Mouse (Mus musculus) forebrain, embryonic 16.5 days (tissue): ENCODE measurements around the gene Prph. TPM values are rescaled to one million over a fixed set of nuclear protein-coding genes. Genes with fewer than 3 reads are reported as not detected.

Experiments used
- ATAC-seq: fragments of 200-750 bp; cut with Nextera tagmentation; 2 replicates; pipeline ENCODE4 v1.8.0; 2017; ENCODE audit warnings: mild to moderate bottlenecking, moderate library complexity
- H3K27ac ChIP-seq: fragments of 300-500 bp; sonication (generic); 2 replicates; pipeline ENCODE4 v1.5.1; 2014; ENCODE audit warnings: low read length, control low read depth
- H3K27me3 ChIP-seq: fragments of 300-500 bp; sonication (generic); replicated peaks from 2 replicates; pipeline ENCODE4 v1.6.1; 2014; ENCODE audit warnings: low read length; ENCODE audit not compliant: control insufficient read depth, insufficient read depth
- H3K36me3 ChIP-seq: fragments of 300-500 bp; sonication (generic); 2 replicates; pipeline ENCODE4 v1.6.1; 2014; ENCODE audit not compliant: control insufficient read depth, insufficient read depth
- H3K4me1 ChIP-seq: fragments of 300-500 bp; sonication (generic); replicated peaks from 2 replicates; pipeline ENCODE4 v1.6.1; 2014; ENCODE audit warnings: low read length; ENCODE audit not compliant: control insufficient read depth, insufficient read depth
- H3K4me2 ChIP-seq: fragments of 300-500 bp; sonication (generic); 2 replicates; pipeline ENCODE4 v1.6.1; 2014; ENCODE audit warnings: mild to moderate bottlenecking, low read length, control low read depth
- H3K4me3 ChIP-seq: fragments of 300-500 bp; sonication (generic); replicated peaks from 2 replicates; pipeline ENCODE4 v1.5.1; 2014; ENCODE audit warnings: mild to moderate bottlenecking, low read length, control low read depth
- H3K9ac ChIP-seq: fragments of 300-500 bp; sonication (generic); replicated peaks from 2 replicates; pipeline ENCODE4 v1.6.1; 2014; ENCODE audit warnings: low read depth, low read length, control low read depth
- H3K9me3 ChIP-seq: fragments of 300-500 bp; sonication (generic); 2 replicates; pipeline ENCODE4 v1.6.1; 2016; ENCODE audit warnings: low read length; ENCODE audit not compliant: control insufficient read depth
- WGBS: fragments of 180-500 bp; shearing (Covaris S2); extraction: QIAGEN DNeasy Blood & Tissue Kit; methylation state at CpG from one replicate; pipeline ENCODE4 v1.1.7; 2014; 5-methylcytosine and 5-hydroxymethylcytosine counted together
- microRNA-seq: library from miRNA; unstranded; fragments of <30 nt; microRNA quantifications from one replicate; pipeline ENCODE4, GENCODE M21; 2017
- polyA plus RNA-seq: library from polyadenylated mRNA; unstranded; fragments of >200 nt; fragmentation: Nextera tagmentation; extraction: Ambion mirVana; gene quantifications from 2 replicates; pipeline ENCODE4 v1.2.1, GENCODE M21; 2015

Gene Prph
- polyA plus RNA-seq, 1 experiment from 2014 or later, result 1.3 TPM

DNA sequence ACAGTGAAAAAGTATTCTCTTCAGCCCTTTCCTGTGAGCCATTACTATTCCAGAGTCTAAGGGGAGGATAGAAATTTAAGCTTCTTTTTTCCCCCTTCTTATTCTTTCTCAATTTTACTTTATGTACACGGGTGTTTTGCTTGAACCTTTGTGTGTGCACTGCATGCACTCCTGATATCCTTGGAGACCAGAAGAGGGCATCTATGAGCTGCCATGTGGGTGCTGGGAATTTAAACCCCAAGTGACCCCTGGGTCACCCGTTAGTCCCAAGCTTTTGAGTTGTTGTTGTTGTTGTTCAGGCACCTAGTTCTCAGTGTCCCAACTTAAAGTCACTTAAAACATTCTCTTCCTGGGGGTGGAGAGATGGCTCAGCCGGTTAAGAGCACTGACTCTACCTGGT, 45.0 kb downstream of the Prph start:
- H3K27me3 ChIP-seq, result peaks cover 23% of the 10 kb centered on the region
- H3K4me1 ChIP-seq, result peaks cover 34% of the 10 kb centered on the region
- WGBS, result 46% methylated on average over 3 of the region's 3 CpGs

DNA sequence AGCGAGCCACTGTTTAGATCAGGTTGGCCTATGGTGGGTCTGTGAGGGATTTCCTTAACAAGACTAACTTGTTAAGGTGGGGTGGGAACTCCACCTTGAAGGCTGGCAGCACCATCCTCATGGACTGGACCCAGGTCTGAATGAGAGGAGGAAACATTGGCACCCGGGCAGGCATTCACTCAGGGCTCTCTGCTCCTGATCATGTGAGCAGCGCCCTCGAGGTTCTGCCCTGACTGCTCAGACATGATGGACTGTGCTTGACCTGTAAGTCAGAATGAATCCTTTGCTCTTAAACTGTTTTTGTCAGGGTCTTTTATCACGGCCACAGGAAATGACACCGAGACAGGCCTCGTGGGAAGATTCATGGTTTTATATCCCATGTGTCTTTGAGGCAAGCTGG, 50.3 kb downstream of the Prph start:
- no peaks in the 10 kb centered on the region for H3K36me3 ChIP-seq
- no peak overlapping the region for H3K4me2 ChIP-seq
- no peaks in the 10 kb centered on the region for H3K9me3 ChIP-seq
- no peak overlapping the region for H3K27ac ChIP-seq
- no peak overlapping the region for H3K4me3 ChIP-seq
- no peak for ATAC-seq
- WGBS, result 92% methylated on average over 7 of the region's 7 CpGs
- no peaks in the 10 kb centered on the region for H3K27me3 ChIP-seq
- H3K9ac ChIP-seq, result no peak overlapping the region
- H3K4me1 ChIP-seq, result no peaks in the 10 kb centered on the region

More for the DNA sequence above, 45.0 kb downstream of the Prph start:
- Histone ChIP-seq H3K4me3 (no peak overlapping the region), H3K4me2 (no peak overlapping the region), H3K9me3 (no peaks in the 10 kb centered on the region), H3K36me3 (no peaks in the 10 kb centered on the region), H3K9ac (no peak overlapping the region), H3K27ac (no peak overlapping the region)
- no peak for ATAC-seq

DNA sequence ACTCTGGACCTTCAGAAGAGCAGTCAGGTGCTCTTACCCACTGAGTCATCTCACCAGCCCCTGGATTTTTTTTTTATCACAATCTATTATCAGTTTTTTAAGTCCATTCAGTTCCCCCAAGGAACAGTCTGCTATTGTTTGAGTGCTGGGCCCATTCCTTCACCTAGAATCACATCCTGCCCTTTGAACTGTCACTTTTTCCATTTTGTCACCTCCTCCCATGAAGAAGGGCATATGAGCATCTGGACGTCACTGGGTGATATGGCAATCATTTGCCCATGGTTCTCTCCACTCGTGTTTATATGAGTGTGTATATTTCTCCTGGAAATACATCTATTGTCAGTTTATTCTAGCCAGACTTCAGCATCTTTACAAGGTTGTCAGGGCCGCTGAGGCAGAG, 52.9 kb downstream of the Prph start:
- H3K4me2 ChIP-seq, result no peak overlapping the region
- H3K9me3 ChIP-seq, result no peaks in the 10 kb centered on the region
- H3K36me3 ChIP-seq, result no peaks in the 10 kb centered on the region
- no peaks in the 10 kb centered on the region for H3K4me1 ChIP-seq
- H3K27ac ChIP-seq, result no peak overlapping the region
- no peak for ATAC-seq
- no peak overlapping the region for H3K9ac ChIP-seq
- no peaks in the 10 kb centered on the region for H3K27me3 ChIP-seq
- 83% methylated on average over 3 of the region's 3 CpGs for WGBS
- no peak overlapping the region for H3K4me3 ChIP-seq

Small RNAs within 50 kb of the gene (microRNA-seq; reads per million reads assigned to microRNA genes)
- 0.83 reads per million for gene Mir6960

Other genes with a start within 250 kb of the Prph start
- 0.46 and 0.58 TPM in 2 replicates for gene Ddn, start 245.7 kb upstream of the Prph start, polyA plus RNA-seq
- 79.5 and 89.2 TPM in 2 replicates for gene Prkag1, start 223.7 kb upstream of the Prph start, polyA plus RNA-seq
- gene Kmt2d, start 184.0 kb upstream of the Prph start, polyA plus RNA-seq, result 11.0 and 12.8 TPM in 2 replicates
- gene Rhebl1, start 160.6 kb upstream of the Prph start, polyA plus RNA-seq, result 51.2 and 52.7 TPM in 2 replicates
- 0.65 and 0.66 TPM in 2 replicates for gene Dhh, start 156.6 kb upstream of the Prph start, polyA plus RNA-seq
- gene Lmbr1l, start 136.9 kb upstream of the Prph start, polyA plus RNA-seq, result 43.0 and 54.9 TPM in 2 replicates
- 1,178 and 1,185 TPM in 2 replicates for gene Tuba1b, start 120.6 kb upstream of the Prph start, polyA plus RNA-seq
- gene Gm49450, start 101.6 kb upstream of the Prph start, polyA plus RNA-seq, result not detected in 2 replicates
- 16,411 and 16,831 TPM in 2 replicates for gene Tuba1a, start 101.5 kb upstream of the Prph start, polyA plus RNA-seq
- 42.1 and 48.9 TPM in 2 replicates for gene Tuba1c, start 25.3 kb upstream of the Prph start, polyA plus RNA-seq
- 15.9 and 17.3 TPM in 2 replicates for gene Troap, start 19.4 kb downstream of the Prph start, polyA plus RNA-seq
- 0.71 TPM in 1 of 2 replicates, not detected in the other for gene C1ql4, start 32.6 kb downstream of the Prph start, polyA plus RNA-seq
- gene Dnajc22, start 38.0 kb downstream of the Prph start, polyA plus RNA-seq, result 0.27 and 0.51 TPM in 2 replicates
- 39.5 and 44.6 TPM in 2 replicates for gene Spats2, start 70.7 kb downstream of the Prph start, polyA plus RNA-seq
- gene Kcnh3, start 169.7 kb downstream of the Prph start, polyA plus RNA-seq, result 4.5 and 5.6 TPM in 2 replicates
- 207 and 220 TPM in 2 replicates for gene Mcrs1, start 196.8 kb downstream of the Prph start, polyA plus RNA-seq
- 111 and 129 TPM in 2 replicates for gene Prpf40b, start 239.9 kb downstream of the Prph start, polyA plus RNA-seq
- 0.42 and 0.50 TPM in 2 replicates for gene Fam186b, start 240.7 kb downstream of the Prph start, polyA plus RNA-seq